ENCODE assay signal across 10 mouse cellular contexts in the genomic region with DNA sequence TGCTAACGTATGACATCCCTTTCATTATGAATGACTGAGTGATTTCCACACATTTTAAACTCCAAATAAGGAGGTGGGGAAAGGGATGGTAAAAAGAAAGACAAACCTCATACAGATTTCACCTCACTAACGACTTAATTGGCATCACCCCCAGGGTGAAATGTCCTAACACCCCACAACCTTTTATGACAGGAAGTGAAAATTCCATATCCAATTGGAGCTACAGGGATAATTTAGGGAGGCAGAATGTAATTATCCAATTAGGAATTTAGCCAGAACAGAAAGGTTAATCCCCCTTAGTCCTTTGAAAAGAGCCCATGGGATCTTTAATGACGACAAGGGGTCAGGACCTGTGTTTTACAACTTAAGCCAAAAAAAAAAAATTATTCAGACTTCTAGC.
DNase-seq lines count a peak whose midpoint lies in the region; ATAC-seq and TF ChIP-seq lines count a peak whose summit lies in the region.
"Had no signal": no experiment of that assay in that cellular context is flagged by ENCODE, and none has a peak within 500 bp of the region (broad histone marks: within the 10 kb centered on the region; RNA-seq: fewer than 3 reads in every experiment).

No protein-coding gene starts in this region.

- H3K4me3 ChIP-seq in heart, embryonic 14.5 days (ENCODE audit: control insufficient read depth in 1 of 2, insufficient read depth in 1 of 2, low read depth in 1 of 2, low read length in 2 of 2) = no peak overlapping the region
- no peak overlapping the region for H3K4me3 ChIP-seq in heart, embryonic 10.5 days
- no peak overlapping the region for H3K4me3 ChIP-seq in forebrain, embryonic 11.5 days (ENCODE audit: low read depth, low read length)
- 0 out of 2 replicates have a peak overlapping the region, but pooled peaks have one; percentile 5 for H3K4me3 ChIP-seq in limb, embryonic 13.5 days
- H3K4me3 ChIP-seq in left cerebral cortex, adult 2 months = no peak overlapping the region
- H3K4me3 ChIP-seq: erythroblast, embryonic 14.5 days had no signal

- no peaks in the 10 kb centered on the region for H3K9me3 ChIP-seq in heart, embryonic 14.5 days (ENCODE audit: control insufficient read depth, low read length)
- H3K9me3 ChIP-seq in heart, embryonic 10.5 days = no peaks in the 10 kb centered on the region
- H3K9me3 ChIP-seq in forebrain, embryonic 11.5 days (ENCODE audit: control insufficient read depth, low read length) = no peaks in the 10 kb centered on the region
- no peaks in the 10 kb centered on the region for H3K9me3 ChIP-seq in limb, embryonic 13.5 days

- peak overlapping the region; percentile 41; the same call in 1 of the 2 replicates for H3K4me2 ChIP-seq in heart, embryonic 14.5 days (ENCODE audit: low read length)
- peak overlapping the region; percentile 18; the same call in 1 of the 2 replicates for H3K4me2 ChIP-seq in forebrain, embryonic 11.5 days (ENCODE audit: low read depth, low read length, severe bottlenecking)
- peak overlapping the region; percentile 46 for H3K4me2 ChIP-seq in limb, embryonic 13.5 days (replicated peaks)

- H3K36me3 ChIP-seq in heart, embryonic 14.5 days (ENCODE audit: control insufficient read depth, insufficient read depth, low read length) = no peaks in the 10 kb centered on the region
- H3K36me3 ChIP-seq in heart, embryonic 10.5 days = no peaks in the 10 kb centered on the region
- no peaks in the 10 kb centered on the region for H3K36me3 ChIP-seq in forebrain, embryonic 11.5 days (ENCODE audit: control insufficient read depth, insufficient read depth, low read length)
- H3K36me3 ChIP-seq in limb, embryonic 13.5 days = no peaks in the 10 kb centered on the region

- 50% methylated on average over 3 of the region's 3 CpGs for WGBS in heart, embryonic 14.5 days
- 62% methylated on average over 3 of the region's 3 CpGs for whole genome bisulfite sequencing in heart, embryonic 10.5 days
- WGBS in forebrain, embryonic 11.5 days = 6% methylated on average over 3 of the region's 3 CpGs
- 8% methylated on average over 3 of the region's 3 CpGs for WGBS in limb, embryonic 13.5 days

- peak overlapping the region; percentile 30 to 54 for H3K27ac ChIP-seq in heart, embryonic 14.5 days (replicated peaks in 1 of 2; ENCODE audit: control insufficient read depth in 1 of 2, insufficient read depth in 1 of 2, low read depth in 2 of 2, low read length in 2 of 2)
- H3K27ac ChIP-seq in heart, embryonic 10.5 days = no peak overlapping the region
- peak overlapping the region; percentile 57; the same call in 1 of the 2 replicates for H3K27ac ChIP-seq in forebrain, embryonic 11.5 days (ENCODE audit: low read depth, low read length)
- H3K27ac ChIP-seq in limb, embryonic 13.5 days = no peak overlapping the region
- no peak overlapping the region for H3K27ac ChIP-seq in left cerebral cortex, adult 2 months

- no peak overlapping the region for H3K9ac ChIP-seq in heart, embryonic 14.5 days (ENCODE audit: low read length)
- no peak overlapping the region for H3K9ac ChIP-seq in forebrain, embryonic 11.5 days (ENCODE audit: low read length)
- H3K9ac ChIP-seq in limb, embryonic 13.5 days = no peak overlapping the region

- no peak for TF ChIP-seq CTCF in left cerebral cortex, adult 2 months (IDR thresholded peaks at IDR 0.05)

- H3K27me3 ChIP-seq in heart, embryonic 14.5 days (ENCODE audit: control insufficient read depth, insufficient read depth, low read length) = no peaks in the 10 kb centered on the region
- no peaks in the 10 kb centered on the region for H3K27me3 ChIP-seq in heart, embryonic 10.5 days (ENCODE audit: insufficient read depth, poor library complexity, severe bottlenecking)
- H3K27me3 ChIP-seq in forebrain, embryonic 11.5 days (ENCODE audit: control insufficient read depth, insufficient read depth, low read length) = no peaks in the 10 kb centered on the region
- H3K27me3 ChIP-seq in limb, embryonic 13.5 days = no peaks in the 10 kb centered on the region

- H3K4me1 ChIP-seq in heart, embryonic 14.5 days (ENCODE audit: control insufficient read depth in 2 of 2, insufficient read depth in 2 of 2, low read length in 2 of 2) = peaks cover 4 to 8% of the 10 kb centered on the region in 2 experiments; a peak in 3 of 4 replicates
- no peaks in the 10 kb centered on the region; the same call in 1 of the 2 replicates for H3K4me1 ChIP-seq in heart, embryonic 10.5 days
- peaks cover 3% of the 10 kb centered on the region; the same call in 1 of the 2 replicates for H3K4me1 ChIP-seq in forebrain, embryonic 11.5 days (replicated peaks; ENCODE audit: control insufficient read depth, insufficient read depth, low read length)
- H3K4me1 ChIP-seq in limb, embryonic 13.5 days = peaks cover 15% of the 10 kb centered on the region

- no peak for DNase-seq in heart, embryonic 10.5 days (ENCODE audit: low spot score)
- DNase-seq in Muller cell, postnatal 12 days (ENCODE audit: inconsistent ontology term) = peak; percentile 71
- DNase-seq in forebrain, embryonic 11.5 days (ENCODE audit: low spot score) = no peak
- no peak for DNase-seq in urinary bladder, postnatal 14 days (ENCODE audit: low spot score)
- no peak for DNase-seq in left cerebral cortex, adult 2 months (ENCODE audit: extremely low spot score in 1 of 2, low spot score in 2 of 2)
- DNase-seq in gastrocnemius, postnatal 14 days = no peak
- DNase-seq: B cell, adult 2 months had no signal

- intact Hi-C loops in left cerebral cortex, adult 2 months (cut with DNase I) = no loop called here
- intact Hi-C loops in gastrocnemius, postnatal 14 days (cut with DNase I; ENCODE audit: low total_unique reads) = no loop called here

- no peak for ATAC-seq in heart, embryonic 14.5 days (ENCODE audit: insufficient number of reproducible peaks, insufficient read depth, low FRiP score, low read depth)
- ATAC-seq in forebrain, embryonic 11.5 days (replicated peaks; ENCODE audit: low FRiP score) = peak; percentile 60
- no peak; the same call in 1 of the 2 replicates for ATAC-seq in limb, embryonic 13.5 days (ENCODE audit: low FRiP score, low read depth)

Comparison
In these comparisons a context has a peak if more than half of its experiments do, and no peak if none do; other contexts are left out.
1. H3K27ac ChIP-seq: peak in heart, embryonic 14.5 days (2 of 2) and forebrain, embryonic 11.5 days (single experiment); none in heart, embryonic 10.5 days (single experiment), limb, embryonic 13.5 days (single experiment) and left cerebral cortex, adult 2 months (single experiment).
2. Peak in every context shown above with its lines, with median percentiles within 50 percentile points of each other: H3K4me2 ChIP-seq.